10 mouse cellular contexts compared by ENCODE assay signal in the genomic region with DNA sequence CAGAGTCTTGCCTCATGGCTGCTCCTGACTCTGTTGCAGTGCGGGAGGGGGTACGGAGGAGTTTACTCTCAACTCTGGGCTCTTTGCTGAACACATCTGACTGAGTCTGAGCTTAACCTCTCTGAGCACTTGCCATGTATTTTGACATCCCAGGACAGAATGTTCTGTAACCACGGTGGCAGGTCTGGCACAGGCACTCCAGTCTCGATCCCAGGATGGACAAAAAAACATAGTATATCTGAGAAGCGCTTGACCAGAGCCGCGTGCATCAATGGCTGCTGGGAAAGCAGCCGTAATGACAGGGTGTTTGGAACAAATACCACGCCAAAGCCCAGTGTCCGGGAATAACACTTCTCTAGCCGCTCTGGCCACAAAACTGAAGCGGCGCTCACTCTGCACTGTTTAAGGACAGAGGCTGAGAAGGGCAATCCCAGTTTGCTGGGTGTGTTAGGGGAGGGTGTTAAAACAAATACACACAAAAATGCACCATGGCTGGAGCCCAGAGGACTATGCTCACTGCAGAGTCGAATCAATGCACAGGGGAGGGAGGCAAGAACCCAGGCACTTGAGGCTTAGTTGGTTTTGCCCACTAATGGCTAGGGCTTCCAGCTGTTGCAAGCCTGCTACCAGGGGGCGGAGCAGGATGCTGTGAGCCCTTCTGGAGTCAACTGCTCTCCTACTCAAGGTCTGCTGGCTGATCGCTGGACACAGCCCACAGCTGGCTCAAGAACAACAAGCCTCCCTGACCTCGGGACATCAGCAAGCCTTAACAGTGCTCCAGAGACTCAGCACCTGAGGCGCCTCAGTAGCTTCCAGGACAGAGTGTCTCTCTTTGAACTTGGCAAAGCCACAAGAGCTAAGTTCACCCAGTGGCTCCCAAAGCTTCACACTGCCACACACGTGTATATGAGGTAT. TPM values are rescaled to one million over a fixed set of nuclear protein-coding genes. Genes with fewer than 3 reads are reported as not detected.
A peak's percentile ranks its signal among the peaks of the same experiment; 100 is the strongest.
DNase-seq lines count a peak whose midpoint lies in the region; ATAC-seq lines count a peak whose summit lies in the region.
"Had no signal": no experiment of that assay in that cellular context is flagged by ENCODE, and none has a peak within 500 bp of the region (broad histone marks: within the 10 kb centered on the region; RNA-seq: fewer than 3 reads in every experiment).

No protein-coding gene starts in this region.

- 28% methylated on average over 19 of the region's 19 CpGs for WGBS in lung, embryonic 15.5 days
- WGBS in hindbrain, embryonic 14.5 days = 70% methylated on average over 19 of the region's 19 CpGs

- no peak overlapping the region for H3K9ac ChIP-seq in lung, embryonic 15.5 days
- H3K9ac ChIP-seq in hindbrain, embryonic 14.5 days = no peak overlapping the region
- H3K9ac ChIP-seq: forebrain, embryonic 12.5 days; neural tube, embryonic 13.5 days had no signal

- no peaks in the 10 kb centered on the region; the same call in 1 of the 2 replicates for H3K9me3 ChIP-seq in lung, embryonic 15.5 days
- peaks cover 9% of the 10 kb centered on the region; the same call in 1 of the 2 replicates for H3K9me3 ChIP-seq in hindbrain, embryonic 14.5 days (ENCODE audit: control insufficient read depth, low read length)

- peak overlapping the region; percentile 29 for H3K4me2 ChIP-seq in lung, embryonic 15.5 days
- no peak overlapping the region for H3K4me2 ChIP-seq in hindbrain, embryonic 14.5 days (replicated peaks)
- H3K4me2 ChIP-seq: forebrain, embryonic 12.5 days; neural tube, embryonic 13.5 days had no signal

- intact Hi-C loops in heart, postnatal 25 days (cut with DNase I) = no loop called here

- peak; percentile 82 for ATAC-seq in lung, embryonic 15.5 days (ENCODE audit: borderline replicate concordance, extremely low read depth, low FRiP score, low TSS enrichment)
- ATAC-seq in hindbrain, embryonic 14.5 days (ENCODE audit: low FRiP score) = no peak

- peaks cover 23% of the 10 kb centered on the region for H3K4me1 ChIP-seq in lung, embryonic 15.5 days
- H3K4me1 ChIP-seq in hindbrain, embryonic 14.5 days (replicated peaks; ENCODE audit: control insufficient read depth, insufficient read depth, low read length) = no peaks in the 10 kb centered on the region
- H3K4me1 ChIP-seq: forebrain, embryonic 12.5 days; neural tube, embryonic 13.5 days had no signal

- peak; percentile 71 for DNase-seq in adrenal gland, adult 2 months
- no peak for DNase-seq in adrenal gland, adult 18-20 months (ENCODE audit: low spot score in 2 of 2)
- DNase-seq in fibroblast of lung, adult 2 months (ENCODE audit: low read depth) = peak; percentile 87
- peak; percentile 67 for DNase-seq in heart, postnatal 25 days (ENCODE audit: low spot score)
- DNase-seq in yolk sac, embryonic 10.5 days (ENCODE audit: low spot score) = no peak
- DNase-seq in hindbrain, embryonic 14.5 days (ENCODE audit: low spot score) = no peak
- no peak for DNase-seq in frontal cortex, postnatal 14 days (ENCODE audit: low spot score in 2 of 2)

- H3K27ac ChIP-seq in lung, embryonic 15.5 days = peak overlapping the region; percentile 54
- no peak overlapping the region for H3K27ac ChIP-seq in hindbrain, embryonic 14.5 days
- H3K27ac ChIP-seq: forebrain, embryonic 12.5 days; neural tube, embryonic 13.5 days had no signal

- no peak overlapping the region for H3K4me3 ChIP-seq in lung, embryonic 15.5 days
- H3K4me3 ChIP-seq in hindbrain, embryonic 14.5 days (replicated peaks; ENCODE audit: low read length) = no peak overlapping the region
- H3K4me3 ChIP-seq: forebrain, embryonic 12.5 days; neural tube, embryonic 13.5 days had no signal

- no peaks in the 10 kb centered on the region for H3K27me3 ChIP-seq in lung, embryonic 15.5 days
- H3K27me3 ChIP-seq in hindbrain, embryonic 14.5 days (ENCODE audit: control insufficient read depth, insufficient read depth, low read length) = no peaks in the 10 kb centered on the region
- H3K27me3 ChIP-seq: forebrain, embryonic 12.5 days; neural tube, embryonic 13.5 days had no signal

- no peaks in the 10 kb centered on the region for H3K36me3 ChIP-seq in lung, embryonic 15.5 days
- no peaks in the 10 kb centered on the region for H3K36me3 ChIP-seq in hindbrain, embryonic 14.5 days (replicated peaks; ENCODE audit: control insufficient read depth, insufficient read depth)
- H3K36me3 ChIP-seq: forebrain, embryonic 12.5 days; neural tube, embryonic 13.5 days had no signal

RNA-seq across cellular contexts. Expression of a gene that starts 23.0 kb away (rescaled TPM):
- 10 to 100 TPM; 14.4 to 23.5 TPM for total RNA-seq in adrenal gland, adult 2 months (2021)
- 11.3 and 13.5 TPM in 2 replicates for polyA plus RNA-seq in adrenal gland, adult 2 months (2012; rRNA removed)
- total RNA-seq in adrenal gland, adult 18-20 months (2021) = 100 to 1,000 TPM in 1 of 2 experiments, 10 to 100 TPM in 1; 31.3 to 113 TPM
- 10 to 100 TPM; 16.7 to 19.7 TPM for total RNA-seq in heart, postnatal 25 days (2021)
- polyA plus RNA-seq in lung, embryonic 15.5 days (2015; fragmentation: Nextera tagmentation; extraction: Ambion mirVana) = 37.7 and 41.0 TPM in 2 replicates
- polyA plus RNA-seq in hindbrain, embryonic 14.5 days (2014; fragmentation: Nextera tagmentation; extraction: Ambion mirVana) = 20.6 and 20.7 TPM in 2 replicates

Comparison
In these comparisons a context has a peak if more than half of its experiments do, and no peak if none do; other contexts are left out.
1. DNase-seq: peak in adrenal gland, adult 2 months (single experiment), fibroblast of lung, adult 2 months (single experiment) and heart, postnatal 25 days (single experiment); none in adrenal gland, adult 18-20 months (0 of 2), yolk sac, embryonic 10.5 days (single experiment), hindbrain, embryonic 14.5 days (single experiment) and frontal cortex, postnatal 14 days (0 of 2).